Mouse (Mus musculus) B cell, adult 2 months (primary cell): ENCODE results near the gene Ccdc28b.

Source experiments
- DNase-seq, 2 experiments: peaks; one replicate each; pipeline ENCODE4 v3.0.0; 2022

Gene Ccdc28b

GRCm38 (mm10) chr4:129622803-129623535 lies 778 bp downstream of the Ccdc28b start:
- DNase-seq, result no peak

GRCm38 (mm10) chr4:129622120-129622802 lies 1.5 kb downstream of the Ccdc28b start:
- DNase-seq, result no peak

GRCm38 (mm10) chr4:129621283-129621841 lies 2.4 kb downstream of the Ccdc28b start:
- no peak for DNase-seq

- DNase-seq, result no peak
Observed at GRCm38 (mm10) chr4:129620419-129621282, 3.1 kb downstream of the Ccdc28b start.

- peak; percentile 95 to 96 for DNase-seq
Observed at GRCm38 (mm10) chr4:129618786-129619691, 4.7 kb downstream of the Ccdc28b start, which contains the start of gene Iqcc. TSS of gene Iqcc (minus strand) at chr4:129619099.

GRCm38 (mm10) chr4:129618031-129618430 lies 5.7 kb downstream of the Ccdc28b start:
- no peak for DNase-seq

- no peak for DNase-seq
Observed at GRCm38 (mm10) chr4:129617121-129617641, 6.6 kb downstream of the Ccdc28b start.

- DNase-seq, result no peak
Observed at GRCm38 (mm10) chr4:129616631-129617030, 7.1 kb downstream of the Ccdc28b start.

GRCm38 (mm10) chr4:129615801-129616290 lies 7.9 kb downstream of the Ccdc28b start:
- DNase-seq, result no peak

GRCm38 (mm10) chr4:129614093-129614492 lies 9.7 kb downstream of the Ccdc28b start, which contains the start of gene Dcdc2b:
TSS of gene Dcdc2b (minus strand) at chr4:129614257.
- no peak for DNase-seq

- DNase-seq, result no peak
Observed at GRCm38 (mm10) chr4:129610472-129610871, 13.3 kb downstream of the Ccdc28b start.

GRCm38 (mm10) chr4:129610026-129610425 lies 13.7 kb downstream of the Ccdc28b start:
- DNase-seq, result no peak

GRCm38 (mm10) chr4:129609139-129609631 lies 14.6 kb downstream of the Ccdc28b start:
- DNase-seq, result peak in 1 of 2 experiments; percentile 7

- DNase-seq, result peak; percentile 86
Observed at GRCm38 (mm10) chr4:129608426-129609025, 15.2 kb downstream of the Ccdc28b start.

- DNase-seq, result peak; percentile 87
Observed at GRCm38 (mm10) chr4:129600233-129601158, 23.3 kb downstream of the Ccdc28b start, which contains the start of the genes Eif3i and Tmem234. TSS of gene Eif3i (minus strand) at chr4:129600648. TSS of gene Tmem234 (plus strand) at chr4:129600668.

- DNase-seq, result no peak
Observed at GRCm38 (mm10) chr4:129588865-129589264, 34.9 kb downstream of the Ccdc28b start.

- DNase-seq, result no peak
Observed at GRCm38 (mm10) chr4:129586943-129587342, 36.8 kb downstream of the Ccdc28b start.

- DNase-seq, result no peak
Observed at GRCm38 (mm10) chr4:129585773-129586172, 38.0 kb downstream of the Ccdc28b start.
